In the genomic region with DNA sequence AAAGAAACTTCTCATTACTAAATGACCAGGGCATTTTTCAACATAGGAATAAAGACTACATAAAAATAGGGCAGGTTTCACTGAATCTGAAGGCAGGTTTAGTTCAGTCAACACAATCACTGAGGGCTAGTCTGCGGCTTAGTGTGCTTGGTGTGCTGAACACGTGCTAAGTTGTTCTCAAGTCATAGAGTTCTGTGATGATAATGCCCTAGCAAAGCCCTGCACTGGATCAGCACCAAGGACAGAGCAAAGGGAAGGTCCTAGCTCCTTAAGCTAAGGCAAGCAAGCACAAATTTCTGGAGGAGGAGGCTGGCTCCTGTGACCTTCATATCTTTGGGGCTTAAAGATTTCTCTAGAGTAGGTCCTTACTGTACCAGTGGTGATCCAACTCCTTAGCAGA, we compare ENCODE assay signal across 10 mouse cellular contexts.
DNase-seq lines count a peak whose midpoint lies in the region; ATAC-seq and TF ChIP-seq lines count a peak whose summit lies in the region.
"Had no signal": no experiment of that assay in that cellular context is flagged by ENCODE, and none has a peak within 500 bp of the region (broad histone marks: within the 10 kb centered on the region; RNA-seq: fewer than 3 reads in every experiment).

No protein-coding gene starts in this region.

- no peak overlapping the region for H3K4me2 ChIP-seq in limb, embryonic 14.5 days (replicated peaks; ENCODE audit: low read depth, low read length, severe bottlenecking)
- H3K4me2 ChIP-seq: heart, embryonic 15.5 days had no signal

- H3K9ac ChIP-seq in ES-E14 (ENCODE audit: insufficient read depth, low read depth, low read length, poor library complexity, severe bottlenecking), result no peak overlapping the region
- no peak overlapping the region for H3K9ac ChIP-seq in limb, embryonic 14.5 days (ENCODE audit: low read depth, low read length, severe bottlenecking)
- H3K9ac ChIP-seq: heart, embryonic 15.5 days had no signal

- H3K4me3 ChIP-seq in gastrocnemius, adult 2 months, result no peak overlapping the region
- no peak overlapping the region for H3K4me3 ChIP-seq in ES-E14 (ENCODE audit: insufficient read depth in 1 of 2, low read depth in 1 of 2, low read length in 2 of 2, poor library complexity in 1 of 2, severe bottlenecking in 1 of 2)
- no peak overlapping the region for H3K4me3 ChIP-seq in embryonic facial prominence, embryonic 10.5 days
- H3K4me3 ChIP-seq in limb, embryonic 14.5 days (replicated peaks; ENCODE audit: low read length), result no peak overlapping the region
- H3K4me3 ChIP-seq: heart, embryonic 15.5 days had no signal

- in situ Hi-C loops in ES-E14 (cut with MboI; ENCODE audit: low sequenced_read_pairs in 2 of 2, unreplicated experiment in 2 of 2), result no loop called here

- H3K27ac ChIP-seq in gastrocnemius, adult 2 months, result no peak overlapping the region
- no peak overlapping the region for H3K27ac ChIP-seq in ES-E14 (ENCODE audit: insufficient read depth, low read depth, low read length, poor library complexity, severe bottlenecking)
- H3K27ac ChIP-seq in embryonic facial prominence, embryonic 10.5 days (replicated peaks), result no peak overlapping the region
- no peak overlapping the region for H3K27ac ChIP-seq in limb, embryonic 14.5 days (replicated peaks; ENCODE audit: low read depth, low read length)
- H3K27ac ChIP-seq: heart, embryonic 15.5 days had no signal

- intact Hi-C loops in gastrocnemius, postnatal 14 days (cut with DNase I; ENCODE audit: low total_unique reads), result no loop called here
- intact Hi-C loops in gastrocnemius, adult 2 months (cut with DNase I), result no loop called here

- no peaks in the 10 kb centered on the region; a peak in 1 of 4 replicates for H3K4me1 ChIP-seq in ES-E14 (ENCODE audit: control insufficient read depth in 2 of 2, insufficient read depth in 2 of 2, low read length in 2 of 2, poor library complexity in 1 of 2)
- H3K4me1 ChIP-seq in embryonic facial prominence, embryonic 10.5 days, result peaks cover 10% of the 10 kb centered on the region
- no peaks in the 10 kb centered on the region for H3K4me1 ChIP-seq in limb, embryonic 14.5 days (ENCODE audit: control insufficient read depth, insufficient read depth, low read length)
- H3K4me1 ChIP-seq: heart, embryonic 15.5 days had no signal

- no peaks in the 10 kb centered on the region for H3K27me3 ChIP-seq in embryonic facial prominence, embryonic 10.5 days (replicated peaks; ENCODE audit: low read depth, poor library complexity, severe bottlenecking)
- H3K27me3 ChIP-seq in limb, embryonic 14.5 days (ENCODE audit: control insufficient read depth, insufficient read depth, low read length), result no peaks in the 10 kb centered on the region
- H3K27me3 ChIP-seq: heart, embryonic 15.5 days; Patski had no signal

- TF ChIP-seq POLR2A in limb, embryonic 14.5 days (IDR thresholded peaks at IDR 0.05; ENCODE audit: borderline replicate concordance, extremely low read depth, insufficient read depth, insufficient read length), result no peak

- DNase-seq in gastrocnemius, postnatal 14 days, result peak; percentile 25
- DNase-seq in gastrocnemius, adult 2 months, result no peak
- peak; percentile 74 for DNase-seq in ES-E14 (ENCODE audit: low read depth, low spot score)
- peak; percentile 70 for DNase-seq in embryonic facial prominence, embryonic 10.5 days (ENCODE audit: low spot score)
- DNase-seq in limb, embryonic 14.5 days (ENCODE audit: low spot score), result peak; percentile 87
- peak; percentile 52 for DNase-seq in yolk sac, embryonic 10.5 days (ENCODE audit: low spot score)
- no peak for DNase-seq in layer of hippocampus, postnatal 10 days (ENCODE audit: low spot score in 2 of 2)
- no peak for DNase-seq in spleen, postnatal 10 days (ENCODE audit: low spot score in 2 of 2)

- H3K9me3 ChIP-seq in ES-E14 (ENCODE audit: control insufficient read depth, insufficient read depth, low read depth, low read length), result no peaks in the 10 kb centered on the region
- H3K9me3 ChIP-seq in embryonic facial prominence, embryonic 10.5 days, result no peaks in the 10 kb centered on the region
- H3K9me3 ChIP-seq in limb, embryonic 14.5 days (ENCODE audit: control insufficient read depth, low read length), result no peaks in the 10 kb centered on the region
- H3K9me3 ChIP-seq: heart, embryonic 15.5 days had no signal

- 21% methylated on average over 2 of the region's 2 CpGs for WGBS in embryonic facial prominence, embryonic 10.5 days
- WGBS in limb, embryonic 14.5 days, result 21% methylated on average over 2 of the region's 2 CpGs

- no peaks in the 10 kb centered on the region for H3K36me3 ChIP-seq in ES-E14 (ENCODE audit: control insufficient read depth, insufficient read depth, low read length, poor library complexity, severe bottlenecking)
- H3K36me3 ChIP-seq in embryonic facial prominence, embryonic 10.5 days (replicated peaks), result no peaks in the 10 kb centered on the region
- H3K36me3 ChIP-seq in limb, embryonic 14.5 days (ENCODE audit: control insufficient read depth, insufficient read depth, low read length), result no peaks in the 10 kb centered on the region
- H3K36me3 ChIP-seq: heart, embryonic 15.5 days had no signal

- no peak for TF ChIP-seq CTCF in gastrocnemius, adult 2 months (IDR thresholded peaks at IDR 0.05)

- ATAC-seq in limb, embryonic 14.5 days (ENCODE audit: low FRiP score, low read depth), result no peak
- ATAC-seq: Patski had no signal

TF ChIP-seq in ES-E14, 5 proteins besides CTCF, POLR2A, EP300 and RAD21:
- TF ChIP-seq ZNF384 (IDR thresholded peaks at IDR 0.05; ENCODE audit: low read depth, low read length) (no peak), MAFK (IDR thresholded peaks at IDR 0.05; ENCODE audit: insufficient read depth, low read depth, low read length) (no peak), ZC3H11A (IDR thresholded peaks at IDR 0.05; ENCODE audit: borderline replicate concordance, low read depth, low read length) (no peak), CHD2 (IDR thresholded peaks at IDR 0.05; ENCODE audit: low read depth, low read length) (no peak), HCFC1 (IDR thresholded peaks at IDR 0.05; ENCODE audit: borderline replicate concordance, insufficient read depth, low read length) (no peak)

Comparison
In these comparisons a context has a peak if more than half of its experiments do, and no peak if none do; other contexts are left out.
1. DNase-seq: peak in gastrocnemius, postnatal 14 days (single experiment), ES-E14 (single experiment), embryonic facial prominence, embryonic 10.5 days (single experiment), limb, embryonic 14.5 days (single experiment) and yolk sac, embryonic 10.5 days (single experiment); none in gastrocnemius, adult 2 months (single experiment), layer of hippocampus, postnatal 10 days (0 of 2) and spleen, postnatal 10 days (0 of 2).